Mouse (Mus musculus): ENCODE measurements at regions not wholly inside any gene's neighbourhood (a gene's known extent, or its start where the extent isn't known, plus 50 kb on each side); places are given as distances from the start of the nearest gene placed in this dataset.

GRCm38 (mm10) chr10:126806881-126807280 is 94.3 kb downstream of the Atp23 start:
- TF ChIP-seq CTCF (IDR thresholded peaks at IDR 0.05; ENCODE audit: low read depth, low read length) = no peak
- no peak for TF ChIP-seq POLR2A (IDR thresholded peaks at IDR 0.05; ENCODE audit: insufficient read depth, low read length)
